Mouse (Mus musculus): ENCODE measurements at regions not wholly inside any gene's neighbourhood (a gene's known extent, or its start where the extent isn't known, plus 50 kb on each side); places are given as distances from the start of the nearest gene placed in this dataset.

DNA sequence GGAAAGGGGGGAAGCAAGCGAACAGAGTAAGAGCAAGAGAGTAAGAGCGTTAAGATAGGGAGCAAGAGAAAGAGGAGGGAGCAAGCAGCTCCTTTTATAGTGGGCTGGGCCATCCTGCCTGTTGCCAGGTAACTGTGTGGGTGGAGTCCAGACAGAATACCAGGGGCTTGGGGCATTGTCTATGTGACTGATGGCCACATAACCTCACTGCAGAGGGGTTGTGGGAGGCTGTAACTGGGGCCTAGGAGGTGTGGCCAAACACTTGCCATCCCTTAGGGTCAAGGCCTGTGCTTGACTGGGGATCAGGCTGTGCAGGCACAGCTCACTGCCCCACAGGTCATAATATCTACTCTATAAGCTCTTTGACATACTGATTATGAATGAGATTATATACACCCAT lies 76.2 kb upstream of the Abca1 start:
- Histone ChIP-seq H3K27me3 (ENCODE audit: control insufficient read depth) (no peaks in the 10 kb centered on the region), H3K4me1 (ENCODE audit: control insufficient read depth) (peaks cover 6% of the 10 kb centered on the region), H3K9me3 (ENCODE audit: control insufficient read depth, low read length) (no peaks in the 10 kb centered on the region), H3K36me3 (ENCODE audit: control insufficient read depth) (no peaks in the 10 kb centered on the region), H3K4me3 (replicated peaks) (no peak overlapping the region)
- TF ChIP-seq GATA1 (IDR thresholded peaks at IDR 0.05; ENCODE audit: low read length) (no peak), TAL1 (IDR thresholded peaks at IDR 0.05; ENCODE audit: low read length) (no peak)

GRCm38 (mm10) chr4:53232436-53232835 lies 72.7 kb upstream of the Abca1 start:
- no peaks in the 10 kb centered on the region for H3K4me1 ChIP-seq (ENCODE audit: control insufficient read depth)
- no peaks in the 10 kb centered on the region for H3K27me3 ChIP-seq (ENCODE audit: control insufficient read depth)
- H3K36me3 ChIP-seq (ENCODE audit: control insufficient read depth) = no peaks in the 10 kb centered on the region
- no peak for TF ChIP-seq TAL1 (IDR thresholded peaks at IDR 0.05; ENCODE audit: low read length)
- TF ChIP-seq GATA1 (IDR thresholded peaks at IDR 0.05; ENCODE audit: low read length) = no peak
- H3K4me3 ChIP-seq (replicated peaks) = no peak overlapping the region
- no peaks in the 10 kb centered on the region for H3K9me3 ChIP-seq (ENCODE audit: control insufficient read depth, low read length)

DNA sequence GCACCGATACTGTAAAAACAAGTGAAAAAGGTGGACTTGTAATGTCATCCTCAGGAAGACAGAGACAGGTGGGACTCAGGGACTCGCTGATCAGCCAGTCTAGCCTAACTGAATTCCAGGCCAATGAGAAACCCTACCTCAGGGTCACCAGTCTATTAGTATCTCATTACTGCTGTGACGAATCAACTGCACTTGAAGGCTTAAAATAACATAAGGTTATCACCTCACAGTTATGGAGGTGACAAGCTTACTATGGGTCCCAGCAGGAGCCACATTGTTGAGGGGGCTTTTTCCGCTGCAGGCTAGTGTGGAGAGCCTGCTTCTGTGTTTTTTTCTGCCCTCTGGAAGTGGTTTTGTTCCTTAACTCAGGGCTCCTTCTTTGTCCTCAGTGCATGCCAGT lies 72.2 kb upstream of the Abca1 start:
- H3K36me3 ChIP-seq (ENCODE audit: control insufficient read depth) = no peaks in the 10 kb centered on the region
- no peak for TF ChIP-seq TAL1 (IDR thresholded peaks at IDR 0.05; ENCODE audit: low read length)
- TF ChIP-seq GATA1 (IDR thresholded peaks at IDR 0.05; ENCODE audit: low read length) = no peak
- no peak overlapping the region for H3K4me3 ChIP-seq (replicated peaks)
- H3K4me1 ChIP-seq (ENCODE audit: control insufficient read depth) = no peaks in the 10 kb centered on the region
- H3K9me3 ChIP-seq (ENCODE audit: control insufficient read depth, low read length) = no peaks in the 10 kb centered on the region
- H3K27me3 ChIP-seq (ENCODE audit: control insufficient read depth) = no peaks in the 10 kb centered on the region

- H3K4me1 ChIP-seq (ENCODE audit: control insufficient read depth) = no peaks in the 10 kb centered on the region
- H3K4me3 ChIP-seq (replicated peaks) = no peak overlapping the region
- no peaks in the 10 kb centered on the region for H3K9me3 ChIP-seq (ENCODE audit: control insufficient read depth, low read length)
- TF ChIP-seq GATA1 (IDR thresholded peaks at IDR 0.05; ENCODE audit: low read length) = no peak
- TF ChIP-seq TAL1 (IDR thresholded peaks at IDR 0.05; ENCODE audit: low read length) = no peak
- no peaks in the 10 kb centered on the region for H3K27me3 ChIP-seq (ENCODE audit: control insufficient read depth)
- no peaks in the 10 kb centered on the region for H3K36me3 ChIP-seq (ENCODE audit: control insufficient read depth)
These were observed 71.4 kb upstream of the Abca1 start for GRCm38 (mm10) chr4:53231046-53231445.

DNA sequence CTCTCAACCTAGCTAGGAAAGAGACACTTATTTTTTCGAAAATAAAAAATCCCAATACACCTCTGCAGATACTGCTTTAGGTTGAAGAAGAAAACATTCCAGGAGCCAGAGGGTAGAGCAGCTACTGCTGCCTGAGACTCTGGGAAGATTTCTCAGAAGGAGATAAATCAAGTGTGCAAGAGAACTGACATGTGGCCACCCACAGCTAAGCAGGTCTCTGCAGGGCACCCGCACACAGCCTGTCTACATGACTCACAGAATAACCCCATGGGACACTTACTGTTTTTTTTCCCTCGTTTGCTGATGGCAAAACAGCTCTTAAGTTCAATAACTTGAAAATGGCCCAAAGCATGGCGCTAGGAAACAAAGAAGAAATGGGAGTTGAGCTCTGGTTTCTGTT lies 68.7 kb upstream of the Abca1 start:
- no peaks in the 10 kb centered on the region for H3K27me3 ChIP-seq (ENCODE audit: control insufficient read depth)
- TF ChIP-seq TAL1 (IDR thresholded peaks at IDR 0.05; ENCODE audit: low read length) (no peak), GATA1 (IDR thresholded peaks at IDR 0.05; ENCODE audit: low read length) (no peak)
- H3K4me3 ChIP-seq (replicated peaks) = no peak overlapping the region
- no peaks in the 10 kb centered on the region for H3K36me3 ChIP-seq (ENCODE audit: control insufficient read depth)
- no peaks in the 10 kb centered on the region for H3K4me1 ChIP-seq (ENCODE audit: control insufficient read depth)
- H3K9me3 ChIP-seq (ENCODE audit: control insufficient read depth, low read length) = no peaks in the 10 kb centered on the region

DNA sequence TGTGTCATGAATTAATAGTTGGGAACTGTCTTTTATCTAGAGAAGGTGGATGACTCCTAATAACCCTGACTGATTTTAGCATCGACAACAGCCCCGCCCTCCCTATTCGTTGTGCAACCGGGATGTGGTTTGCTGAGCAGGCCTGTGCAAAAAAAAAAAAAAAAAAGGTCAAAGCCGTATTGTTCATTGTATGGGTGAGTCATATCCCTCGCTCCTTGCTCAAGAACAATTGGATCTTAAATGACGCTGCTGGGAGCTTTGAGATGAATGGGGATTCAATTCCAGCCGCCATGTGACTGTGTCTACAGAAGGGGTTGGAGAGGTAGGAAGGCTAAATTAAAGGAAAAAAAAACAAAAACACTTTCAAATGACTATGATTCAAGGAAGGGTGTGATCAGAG lies 68.1 kb upstream of the Abca1 start:
- TF ChIP-seq GATA1 (IDR thresholded peaks at IDR 0.05; ENCODE audit: low read length) (no peak), TAL1 (IDR thresholded peaks at IDR 0.05; ENCODE audit: low read length) (no peak)
- Histone ChIP-seq H3K4me3 (replicated peaks) (no peak overlapping the region), H3K9me3 (ENCODE audit: control insufficient read depth, low read length) (no peaks in the 10 kb centered on the region), H3K36me3 (ENCODE audit: control insufficient read depth) (no peaks in the 10 kb centered on the region), H3K4me1 (ENCODE audit: control insufficient read depth) (no peaks in the 10 kb centered on the region), H3K27me3 (ENCODE audit: control insufficient read depth) (no peaks in the 10 kb centered on the region)

GRCm38 (mm10) chr4:53227071-53227470 lies 67.4 kb upstream of the Abca1 start:
- Histone ChIP-seq H3K4me3 (replicated peaks) (no peak overlapping the region), H3K9me3 (ENCODE audit: control insufficient read depth, low read length) (no peaks in the 10 kb centered on the region), H3K4me1 (ENCODE audit: control insufficient read depth) (no peaks in the 10 kb centered on the region), H3K27me3 (ENCODE audit: control insufficient read depth) (no peaks in the 10 kb centered on the region), H3K36me3 (ENCODE audit: control insufficient read depth) (no peaks in the 10 kb centered on the region)
- TF ChIP-seq GATA1 (IDR thresholded peaks at IDR 0.05; ENCODE audit: low read length) = no peak
- TF ChIP-seq TAL1 (IDR thresholded peaks at IDR 0.05; ENCODE audit: low read length) = no peak

DNA sequence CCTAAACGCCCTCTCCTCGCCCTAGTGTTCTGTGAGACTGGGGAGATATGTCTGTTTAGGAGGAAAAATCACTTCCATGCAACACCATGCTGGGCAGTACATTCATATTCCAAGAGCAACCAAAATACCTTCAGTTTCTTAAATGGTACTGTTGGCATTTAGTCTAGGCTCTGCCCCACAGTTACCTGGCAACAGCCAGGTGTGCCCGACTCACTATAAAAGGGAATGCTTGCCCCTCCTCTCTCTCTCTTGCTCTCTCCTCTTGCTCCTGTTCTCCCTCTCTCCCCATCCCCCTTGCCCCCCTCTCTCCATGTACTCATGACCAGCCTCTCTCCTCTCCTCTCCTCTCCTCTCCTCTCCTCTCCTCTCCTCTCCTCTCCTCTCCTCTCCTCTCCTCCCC lies 66.7 kb upstream of the Abca1 start:
- Histone ChIP-seq H3K27me3 (ENCODE audit: control insufficient read depth) (no peaks in the 10 kb centered on the region), H3K4me3 (replicated peaks) (no peak overlapping the region), H3K4me1 (ENCODE audit: control insufficient read depth) (no peaks in the 10 kb centered on the region), H3K36me3 (ENCODE audit: control insufficient read depth) (no peaks in the 10 kb centered on the region), H3K9me3 (ENCODE audit: control insufficient read depth, low read length) (no peaks in the 10 kb centered on the region)
- no peak for TF ChIP-seq GATA1 (IDR thresholded peaks at IDR 0.05; ENCODE audit: low read length)

- Histone ChIP-seq H3K27me3 (ENCODE audit: control insufficient read depth) (no peaks in the 10 kb centered on the region), H3K4me3 (replicated peaks) (no peak overlapping the region), H3K9me3 (ENCODE audit: control insufficient read depth, low read length) (no peaks in the 10 kb centered on the region), H3K4me1 (ENCODE audit: control insufficient read depth) (no peaks in the 10 kb centered on the region), H3K36me3 (ENCODE audit: control insufficient read depth) (no peaks in the 10 kb centered on the region)
- no peak for TF ChIP-seq GATA1 (IDR thresholded peaks at IDR 0.05; ENCODE audit: low read length)
- no peak for TF ChIP-seq TAL1 (IDR thresholded peaks at IDR 0.05; ENCODE audit: low read length)
These were observed 63.7 kb upstream of the Abca1 start for GRCm38 (mm10) chr4:53223379-53223778.

DNA sequence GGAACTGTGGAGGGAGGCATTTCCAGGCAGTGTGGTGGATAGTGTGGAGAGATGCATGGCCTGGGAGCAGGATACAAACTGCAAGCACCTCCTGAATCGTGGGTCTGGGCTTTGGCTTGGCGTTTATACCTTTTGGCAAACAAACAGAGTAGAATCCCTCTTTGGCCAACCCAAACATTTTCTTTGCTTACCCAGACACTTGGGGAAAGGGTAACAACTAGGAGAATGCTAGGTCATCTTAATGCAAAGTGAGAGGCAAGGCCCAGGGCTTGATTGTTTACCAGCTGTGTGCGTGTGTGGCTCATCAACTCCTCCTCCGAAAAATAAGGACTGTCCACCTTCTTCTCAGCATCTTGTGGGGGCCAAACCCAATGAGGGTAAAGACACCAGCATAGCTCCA lies 61.1 kb upstream of the Abca1 start:
- Histone ChIP-seq H3K36me3 (ENCODE audit: control insufficient read depth) (no peaks in the 10 kb centered on the region), H3K27me3 (ENCODE audit: control insufficient read depth) (peaks cover 5% of the 10 kb centered on the region; the same call in 1 of the 2 replicates), H3K4me1 (ENCODE audit: control insufficient read depth) (no peaks in the 10 kb centered on the region), H3K4me3 (replicated peaks) (no peak overlapping the region), H3K9me3 (ENCODE audit: control insufficient read depth, low read length) (no peaks in the 10 kb centered on the region)
- TF ChIP-seq TAL1 (IDR thresholded peaks at IDR 0.05; ENCODE audit: low read length) (no peak), GATA1 (IDR thresholded peaks at IDR 0.05; ENCODE audit: low read length) (no peak)

Data from erythroblast, embryonic 14.5 days (primary cell).